Mouse (Mus musculus) ovary, adult 18-20 months (tissue): ENCODE results near the gene Gm21800.
"Not testable (repeated sequence)": the region's sequence is repeated elsewhere in the genome, so short reads cannot be mapped to it uniquely, and the experiment has no call there.

Source experiments
- DNase-seq: peaks from one replicate; pipeline ENCODE4 v3.0.0; 2022; ENCODE audit warnings: low spot score, mixed read lengths

Gene Gm21800

DNA sequence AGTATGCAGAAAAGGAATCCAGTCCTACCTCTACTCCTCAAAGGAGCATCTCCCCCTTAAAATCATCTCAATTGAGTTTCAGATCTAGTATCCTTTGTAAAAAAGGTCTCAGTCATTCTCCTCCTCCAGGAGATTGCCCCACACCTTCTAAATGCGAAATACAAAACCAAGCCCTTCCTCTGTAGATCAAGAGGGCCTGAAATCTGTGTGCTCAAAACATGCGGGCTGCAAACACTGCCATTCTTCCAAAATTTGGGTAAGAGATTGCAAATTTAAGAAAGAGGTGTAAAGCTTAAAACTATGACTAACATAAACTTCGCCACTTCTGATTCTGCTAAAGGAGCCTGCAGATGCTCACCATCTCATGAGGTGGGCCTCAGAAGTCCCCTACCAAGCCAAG lies at the start of gene Gm21800:
Gene Gm21800 (plus strand): TSS at position 301 of the 400 bp plus-strand sequence.
- DNase-seq = not testable (repeated sequence)
